Mouse (Mus musculus): Measurements from ENCODE around the gene Naa80. TPM values are rescaled to one million over a fixed set of nuclear protein-coding genes. Genes with fewer than 3 reads are reported as not detected.
A peak's percentile ranks its signal among the peaks of the same experiment; 100 is the strongest.

The Naa80 gene
- total RNA-seq, 4 experiments from 2014 or later, result 12.1 to 16.8 (median 15.5) TPM

GRCm38 (mm10) chr9:107593101-107593976 lies 14.7 kb downstream of the Naa80 start:
- peak; percentile 60 to 77 for DNase-seq (ENCODE audit: low spot score in 2 of 2)

- DNase-seq (ENCODE audit: low spot score in 2 of 2), result no peak
Measured at GRCm38 (mm10) chr9:107594281-107595062, 15.8 kb downstream of the Naa80 start.

GRCm38 (mm10) chr9:107596619-107597569 lies 18.2 kb downstream of the Naa80 start:
- DNase-seq (ENCODE audit: low spot score in 2 of 2), result peak; percentile 74 to 83

GRCm38 (mm10) chr9:107598385-107598784 lies 19.7 kb downstream of the Naa80 start:
- no peak for DNase-seq (ENCODE audit: low spot score in 2 of 2)

- no peak for DNase-seq (ENCODE audit: low spot score in 2 of 2)
Measured at GRCm38 (mm10) chr9:107599433-107599832, 20.7 kb downstream of the Naa80 start.

- no peak for DNase-seq (ENCODE audit: low spot score in 2 of 2)
Measured at GRCm38 (mm10) chr9:107599842-107600241, 21.2 kb downstream of the Naa80 start.

- no peak for DNase-seq (ENCODE audit: low spot score in 2 of 2)
Measured at GRCm38 (mm10) chr9:107600745-107601144, 22.1 kb downstream of the Naa80 start.

GRCm38 (mm10) chr9:107601275-107601674 lies 22.6 kb downstream of the Naa80 start:
- no peak for DNase-seq (ENCODE audit: low spot score in 2 of 2)

GRCm38 (mm10) chr9:107602068-107602648 lies 23.5 kb downstream of the Naa80 start:
- peak; percentile 87 to 88 for DNase-seq (ENCODE audit: low spot score in 2 of 2)

GRCm38 (mm10) chr9:107603251-107603650 lies 24.6 kb downstream of the Naa80 start:
- DNase-seq (ENCODE audit: low spot score in 2 of 2), result no peak

GRCm38 (mm10) chr9:107605041-107605661 lies 26.5 kb downstream of the Naa80 start:
- no peak for DNase-seq (ENCODE audit: low spot score in 2 of 2)

- no peak for DNase-seq (ENCODE audit: low spot score in 2 of 2)
Measured at GRCm38 (mm10) chr9:107606591-107606990, 27.9 kb downstream of the Naa80 start.

GRCm38 (mm10) chr9:107607036-107607435 lies 28.3 kb downstream of the Naa80 start:
- DNase-seq (ENCODE audit: low spot score in 2 of 2), result no peak

- DNase-seq (ENCODE audit: low spot score in 2 of 2), result no peak
Measured at GRCm38 (mm10) chr9:107607653-107608245, 29.1 kb downstream of the Naa80 start.

GRCm38 (mm10) chr9:107608741-107609432 lies 30.2 kb downstream of the Naa80 start, which contains the start of gene Sema3b:
Gene Sema3b (minus strand): TSS chr9:107609229.
- DNase-seq (ENCODE audit: low spot score in 2 of 2), result no peak

- no peak for DNase-seq (ENCODE audit: low spot score in 2 of 2)
Measured at GRCm38 (mm10) chr9:107609433-107609830, 30.7 kb downstream of the Naa80 start.

- no peak for DNase-seq (ENCODE audit: low spot score in 2 of 2)
Measured at GRCm38 (mm10) chr9:107611456-107612190, 32.9 kb downstream of the Naa80 start.

GRCm38 (mm10) chr9:107612191-107612944 lies 33.7 kb downstream of the Naa80 start:
- DNase-seq (ENCODE audit: low spot score in 2 of 2), result peak; percentile 95 to 97

Measured in gastrocnemius, adult 8-10 months (tissue).